Mouse (Mus musculus) lung, embryonic 16.5 days (tissue): ENCODE data around the gene Cpne2. TPM values are rescaled to one million over a fixed set of nuclear protein-coding genes. Genes with fewer than 3 reads are reported as not detected.

Experiments
- ATAC-seq: fragments of 200-750 bp; cut with Nextera tagmentation; 2 replicates; pipeline ENCODE4 v1.8.0; 2017; ENCODE audit warnings: low read depth, mild to moderate bottlenecking, moderate library complexity
- H3K27ac ChIP-seq: fragments of 300-500 bp; sonication (generic); 2 replicates; pipeline ENCODE4 v1.5.1; 2014; ENCODE audit warnings: mild to moderate bottlenecking, control low read depth, low read length
- H3K27me3 ChIP-seq: fragments of 300-500 bp; sonication (generic); 2 replicates; pipeline ENCODE4 v1.6.1; 2014; ENCODE audit warnings: low read depth, low read length, mixed read lengths; ENCODE audit not compliant: control insufficient read depth, insufficient read depth
- H3K36me3 ChIP-seq: fragments of 300-500 bp; sonication (generic); 2 replicates; pipeline ENCODE4 v1.6.1; 2014; ENCODE audit warnings: low read length; ENCODE audit not compliant: control insufficient read depth, insufficient read depth
- H3K4me1 ChIP-seq: fragments of 300-500 bp; sonication (generic); replicated peaks from 2 replicates; pipeline ENCODE4 v1.6.1; 2014; ENCODE audit warnings: low read length, mixed read lengths; ENCODE audit not compliant: control insufficient read depth, insufficient read depth
- H3K4me2 ChIP-seq: fragments of 300-500 bp; sonication (generic); 2 replicates; pipeline ENCODE4 v1.6.1; 2014; ENCODE audit warnings: low read depth, low read length, control low read depth
- H3K4me3 ChIP-seq: fragments of 300-500 bp; sonication (generic); 2 replicates; pipeline ENCODE4 v1.5.1; 2014; ENCODE audit warnings: mild to moderate bottlenecking, low read length, control low read depth
- H3K9ac ChIP-seq: fragments of 300-500 bp; sonication (generic); 2 replicates; pipeline ENCODE4 v1.6.1; 2014; ENCODE audit warnings: low read length, control low read depth
- H3K9me3 ChIP-seq: fragments of 300-500 bp; sonication (generic); 2 replicates; pipeline ENCODE4 v1.6.1; 2016; ENCODE audit warnings: low read length; ENCODE audit not compliant: control insufficient read depth
- WGBS: fragments of 180-500 bp; shearing (Covaris S2); extraction: QIAGEN DNeasy Blood & Tissue Kit; methylation state at CpG from one replicate; pipeline ENCODE4 v1.1.7; 2014; 5-methylcytosine and 5-hydroxymethylcytosine counted together
- polyA plus RNA-seq: library from polyadenylated mRNA; unstranded; fragments of >200 nt; fragmentation: Nextera tagmentation; extraction: Ambion mirVana; gene quantifications from 2 replicates; pipeline ENCODE4 v1.2.1, GENCODE M21; 2015

The Cpne2 gene
- polyA plus RNA-seq, 1 experiment from 2014 or later = 10.6 TPM

- no peaks in the 10 kb centered on the region for H3K4me1 ChIP-seq
- no peak overlapping the region for H3K4me2 ChIP-seq
- no peak for ATAC-seq
- H3K27ac ChIP-seq = no peak overlapping the region
- 78% methylated on average over 5 of the region's 5 CpGs for WGBS
- no peak overlapping the region for H3K4me3 ChIP-seq
- H3K36me3 ChIP-seq = no peaks in the 10 kb centered on the region
- H3K27me3 ChIP-seq = no peaks in the 10 kb centered on the region
- no peaks in the 10 kb centered on the region for H3K9me3 ChIP-seq
- no peak overlapping the region for H3K9ac ChIP-seq
Measured at GRCm38 (mm10) chr8:94549041-94549440, 16.3 kb downstream of the Cpne2 start.

- H3K4me2 ChIP-seq = no peak overlapping the region
- H3K36me3 ChIP-seq = no peaks in the 10 kb centered on the region
- H3K4me3 ChIP-seq = no peak overlapping the region
- no peaks in the 10 kb centered on the region for H3K4me1 ChIP-seq
- no peaks in the 10 kb centered on the region for H3K27me3 ChIP-seq
- 62% methylated on average over 5 of the region's 5 CpGs for WGBS
- no peak overlapping the region for H3K27ac ChIP-seq
- no peak for ATAC-seq
- H3K9ac ChIP-seq = no peak overlapping the region
- no peaks in the 10 kb centered on the region for H3K9me3 ChIP-seq
Measured at GRCm38 (mm10) chr8:94549482-94549881, 16.7 kb downstream of the Cpne2 start.

- H3K4me2 ChIP-seq = no peak overlapping the region
- H3K27ac ChIP-seq = no peak overlapping the region
- no peak for ATAC-seq
- H3K9ac ChIP-seq = no peak overlapping the region
- H3K27me3 ChIP-seq = no peaks in the 10 kb centered on the region
- H3K36me3 ChIP-seq = no peaks in the 10 kb centered on the region
- no peak overlapping the region for H3K4me3 ChIP-seq
- 76% methylated on average over 5 of the region's 5 CpGs for WGBS
- H3K4me1 ChIP-seq = no peaks in the 10 kb centered on the region
- H3K9me3 ChIP-seq = no peaks in the 10 kb centered on the region
Measured at GRCm38 (mm10) chr8:94549998-94550397, 17.2 kb downstream of the Cpne2 start.

- Histone ChIP-seq H3K4me1 (no peaks in the 10 kb centered on the region), H3K9me3 (no peaks in the 10 kb centered on the region), H3K4me2 (no peak overlapping the region), H3K27me3 (no peaks in the 10 kb centered on the region), H3K9ac (no peak overlapping the region), H3K27ac (no peak overlapping the region), H3K4me3 (no peak overlapping the region), H3K36me3 (no peaks in the 10 kb centered on the region)
- 58% methylated on average over 17 of the region's 17 CpGs for WGBS
- ATAC-seq = no peak
Measured at GRCm38 (mm10) chr8:94551471-94552422, 19.0 kb downstream of the Cpne2 start.

- Histone ChIP-seq H3K4me3 (no peak overlapping the region), H3K9me3 (no peaks in the 10 kb centered on the region), H3K27ac (no peak overlapping the region), H3K4me1 (no peaks in the 10 kb centered on the region), H3K36me3 (no peaks in the 10 kb centered on the region), H3K9ac (no peak overlapping the region), H3K4me2 (no peak overlapping the region), H3K27me3 (no peaks in the 10 kb centered on the region)
- WGBS = 83% methylated on average over 2 of the region's 2 CpGs
- ATAC-seq = no peak
Measured at GRCm38 (mm10) chr8:94552696-94553095, 19.9 kb downstream of the Cpne2 start.

GRCm38 (mm10) chr8:94557281-94557680 is 24.5 kb downstream of the Cpne2 start:
- no peak overlapping the region for H3K9ac ChIP-seq
- H3K27ac ChIP-seq = no peak overlapping the region
- H3K27me3 ChIP-seq = no peaks in the 10 kb centered on the region
- H3K4me2 ChIP-seq = no peak overlapping the region
- H3K36me3 ChIP-seq = no peaks in the 10 kb centered on the region
- H3K9me3 ChIP-seq = no peaks in the 10 kb centered on the region
- no peak for ATAC-seq
- 53% methylated on average over 3 of the region's 3 CpGs for WGBS
- no peak overlapping the region for H3K4me3 ChIP-seq
- no peaks in the 10 kb centered on the region for H3K4me1 ChIP-seq

GRCm38 (mm10) chr8:94561256-94561655 is 28.5 kb downstream of the Cpne2 start:
- no peak; the same call in 1 of the 2 replicates for ATAC-seq
- Histone ChIP-seq H3K4me2 (no peak overlapping the region), H3K4me3 (no peak overlapping the region), H3K36me3 (no peaks in the 10 kb centered on the region), H3K9ac (no peak overlapping the region), H3K9me3 (no peaks in the 10 kb centered on the region), H3K4me1 (no peaks in the 10 kb centered on the region), H3K27ac (no peak overlapping the region), H3K27me3 (no peaks in the 10 kb centered on the region)
- 48% methylated on average over 5 of the region's 5 CpGs for WGBS

- Histone ChIP-seq H3K36me3 (no peaks in the 10 kb centered on the region), H3K4me3 (no peak overlapping the region), H3K27me3 (no peaks in the 10 kb centered on the region), H3K27ac (no peak overlapping the region), H3K4me2 (no peak overlapping the region), H3K4me1 (no peaks in the 10 kb centered on the region), H3K9me3 (no peaks in the 10 kb centered on the region), H3K9ac (no peak overlapping the region)
- no peak for ATAC-seq
Measured at GRCm38 (mm10) chr8:94564421-94564820, 31.6 kb downstream of the Cpne2 start.

GRCm38 (mm10) chr8:94566033-94566432 is 33.2 kb downstream of the Cpne2 start:
- Histone ChIP-seq H3K36me3 (no peaks in the 10 kb centered on the region), H3K9ac (no peak overlapping the region), H3K4me1 (no peaks in the 10 kb centered on the region), H3K4me3 (no peak overlapping the region), H3K9me3 (no peaks in the 10 kb centered on the region), H3K27me3 (no peaks in the 10 kb centered on the region), H3K27ac (no peak overlapping the region), H3K4me2 (no peak overlapping the region)
- no peak for ATAC-seq
- WGBS = 66% methylated on average over 6 of the region's 6 CpGs
